Mouse (Mus musculus): Measurements from ENCODE around the gene Cbll1.

- TF ChIP-seq CTCF (IDR thresholded peaks at IDR 0.05; ENCODE audit: extremely low read depth, insufficient read depth, low read length) (no peak), POLR2A (IDR thresholded peaks at IDR 0.05; ENCODE audit: extremely low read depth, insufficient read depth, low read length) (no peak)
Measured at GRCm38 (mm10) chr12:31533218-31533908, 33.9 kb upstream of the Cbll1 start.
